Mouse (Mus musculus) embryonic facial prominence, embryonic 15.5 days (tissue): ENCODE data around the gene Uqcrq. TPM values are rescaled to one million over a fixed set of nuclear protein-coding genes. Genes with fewer than 3 reads are reported as not detected.

Experiments used
- ATAC-seq: fragments of 200-750 bp; cut with Nextera tagmentation; 2 replicates; pipeline ENCODE4 v1.8.0; 2017; ENCODE audit warnings: low read depth, moderate TSS enrichment; ENCODE audit not compliant: insufficient number of reproducible peaks, low FRiP score, low TSS enrichment
- H3K27ac ChIP-seq: fragments of 300-500 bp; sonication (generic); replicated peaks from 2 replicates; pipeline ENCODE4 v1.5.1; 2015; ENCODE audit warnings: mild to moderate bottlenecking, inconsistent platforms
- H3K27me3 ChIP-seq: fragments of 300-500 bp; sonication (generic); 2 replicates; pipeline ENCODE4 v1.6.1; 2015; ENCODE audit warnings: inconsistent platforms
- H3K36me3 ChIP-seq: fragments of 300-500 bp; sonication (generic); 2 replicates; pipeline ENCODE4 v1.6.1; 2015; ENCODE audit warnings: mild to moderate bottlenecking, inconsistent platforms
- H3K4me1 ChIP-seq: fragments of 300-500 bp; sonication (generic); 2 replicates; pipeline ENCODE4 v1.6.1; 2015; ENCODE audit warnings: inconsistent platforms
- H3K4me2 ChIP-seq: fragments of 300-500 bp; sonication (generic); replicated peaks from 2 replicates; pipeline ENCODE4 v1.6.1; 2015; ENCODE audit warnings: mild to moderate bottlenecking, inconsistent platforms
- H3K4me3 ChIP-seq: fragments of 300-500 bp; sonication (generic); replicated peaks from 2 replicates; pipeline ENCODE4 v1.5.1; 2015; ENCODE audit warnings: mild to moderate bottlenecking, inconsistent platforms
- H3K9ac ChIP-seq: fragments of 300-500 bp; sonication (generic); 2 replicates; pipeline ENCODE4 v1.6.1; 2015; ENCODE audit warnings: inconsistent platforms
- H3K9me3 ChIP-seq: fragments of 300-500 bp; sonication (generic); replicated peaks from 2 replicates; pipeline ENCODE4 v1.6.1; 2016; ENCODE audit warnings: inconsistent platforms
- WGBS: fragments of 180-500 bp; shearing (Covaris S2); methylation state at CpG from one replicate; pipeline ENCODE4 v1.1.7; 2015; 5-methylcytosine and 5-hydroxymethylcytosine counted together
- microRNA-seq: library from miRNA; unstranded; fragments of <30 nt; microRNA quantifications from one replicate; pipeline ENCODE4, GENCODE M21; 2016; ENCODE audit warnings: borderline number of aligned reads
- polyA plus RNA-seq: library from polyadenylated mRNA; unstranded; fragments of >200 nt; fragmentation: Nextera tagmentation; extraction: Ambion mirVana; gene quantifications from 2 replicates; pipeline ENCODE4 v1.2.1, GENCODE M21; 2015

Uqcrq gene
- polyA plus RNA-seq, 1 experiment from 2014 or later, result 535 TPM

GRCm38 (mm10) chr11:53403638-53404037, 27.0 kb downstream of the Uqcrq start:
- 89% methylated on average over 1 of the region's 1 CpGs for WGBS
- ATAC-seq, result no peak
- Histone ChIP-seq H3K4me2 (no peak overlapping the region), H3K36me3 (peaks cover 85% of the 10 kb centered on the region), H3K27ac (no peak overlapping the region), H3K4me1 (no peaks in the 10 kb centered on the region), H3K27me3 (no peaks in the 10 kb centered on the region), H3K4me3 (no peak overlapping the region), H3K9me3 (no peaks in the 10 kb centered on the region), H3K9ac (no peak overlapping the region)

GRCm38 (mm10) chr11:53393856-53394255, 36.8 kb downstream of the Uqcrq start:
- Histone ChIP-seq H3K4me2 (no peak overlapping the region), H3K4me3 (no peak overlapping the region), H3K4me1 (no peaks in the 10 kb centered on the region), H3K9ac (no peak overlapping the region), H3K9me3 (no peaks in the 10 kb centered on the region), H3K27me3 (no peaks in the 10 kb centered on the region), H3K27ac (no peak overlapping the region), H3K36me3 (peaks cover 40% of the 10 kb centered on the region)
- 90% methylated on average over 1 of the region's 1 CpGs for WGBS
- ATAC-seq, result no peak

- WGBS, result 95% methylated on average over 2 of the region's 2 CpGs
- Histone ChIP-seq H3K9ac (no peak overlapping the region), H3K27me3 (no peaks in the 10 kb centered on the region), H3K27ac (no peak overlapping the region), H3K36me3 (peaks cover 30% of the 10 kb centered on the region), H3K9me3 (no peaks in the 10 kb centered on the region), H3K4me1 (no peaks in the 10 kb centered on the region), H3K4me3 (no peak overlapping the region), H3K4me2 (no peak overlapping the region)
- no peak for ATAC-seq
These were observed 46.7 kb downstream of the Uqcrq start for GRCm38 (mm10) chr11:53383758-53384428.

- H3K9ac ChIP-seq, result no peak overlapping the region
- ATAC-seq, result no peak
- peaks cover 35% of the 10 kb centered on the region for H3K36me3 ChIP-seq
- WGBS, result 85% methylated on average over 1 of the region's 1 CpGs
- H3K4me2 ChIP-seq, result no peak overlapping the region
- H3K4me1 ChIP-seq, result no peaks in the 10 kb centered on the region
- H3K27me3 ChIP-seq, result no peaks in the 10 kb centered on the region
- no peaks in the 10 kb centered on the region for H3K9me3 ChIP-seq
- no peak overlapping the region for H3K4me3 ChIP-seq
- no peak overlapping the region for H3K27ac ChIP-seq
These were observed 51.7 kb downstream of the Uqcrq start for GRCm38 (mm10) chr11:53378918-53379317.

Small RNA genes lying within 50 kb of the gene (microRNA-seq; reads per million reads assigned to microRNA genes)
- gene Mir6920, result not detected

Other genes with a start within 250 kb of the Uqcrq start
- 63.9 and 71.9 TPM in 2 replicates for gene Hspa4, start 130.4 kb downstream of the Uqcrq start, polyA plus RNA-seq
- gene Zcchc10, start 106.2 kb downstream of the Uqcrq start, polyA plus RNA-seq, result 16.3 and 16.7 TPM in 2 replicates
- 43.1 and 50.3 TPM in 2 replicates for gene Aff4, start 80.0 kb downstream of the Uqcrq start, polyA plus RNA-seq
- gene Leap2, start 7.7 kb downstream of the Uqcrq start, polyA plus RNA-seq, result not detected in 2 replicates
- gene Gdf9, start 192 bp upstream of the Uqcrq start, polyA plus RNA-seq, result 2.3 and 2.4 TPM in 2 replicates
- gene Gm10447, start 26.3 kb upstream of the Uqcrq start, polyA plus RNA-seq, result 0.17 and 0.28 TPM in 2 replicates
- gene Shroom1, start 26.4 kb upstream of the Uqcrq start, polyA plus RNA-seq, result 3.4 and 3.7 TPM in 2 replicates
- gene Gm9837, start 39.6 kb upstream of the Uqcrq start, polyA plus RNA-seq, result not detected in 2 replicates
- 0.18 TPM in 1 of 2 replicates, not detected in the other for gene Gm9945, start 49.3 kb upstream of the Uqcrq start, polyA plus RNA-seq
- 1.1 and 1.5 TPM in 2 replicates for gene Sowaha, start 49.4 kb upstream of the Uqcrq start, polyA plus RNA-seq
- gene Sept8, start 88.4 kb upstream of the Uqcrq start, polyA plus RNA-seq, result 46.1 and 47.9 TPM in 2 replicates
- gene Kif3a, start 136.5 kb upstream of the Uqcrq start, polyA plus RNA-seq, result 85.7 and 92.0 TPM in 2 replicates
- gene Il4, start 187.8 kb upstream of the Uqcrq start, polyA plus RNA-seq, result 1.9 and 2.6 TPM in 2 replicates
- gene Il13, start 203.9 kb upstream of the Uqcrq start, polyA plus RNA-seq, result not detected in 2 replicates